Mouse (Mus musculus): ENCODE data around the gene Wdr20. TPM values are rescaled to one million over a fixed set of nuclear protein-coding genes. Genes with fewer than 3 reads are reported as not detected.
A peak's percentile ranks its signal among the peaks of the same experiment; 100 is the strongest.
"Not testable (repeated sequence)": the region's sequence is repeated elsewhere in the genome, so short reads cannot be mapped to it uniquely, and the experiment has no call there.

Wdr20 gene
- total and polyA plus RNA-seq, 3 experiments: 18.8 to 25.8 TPM; not detected in 1

DNA sequence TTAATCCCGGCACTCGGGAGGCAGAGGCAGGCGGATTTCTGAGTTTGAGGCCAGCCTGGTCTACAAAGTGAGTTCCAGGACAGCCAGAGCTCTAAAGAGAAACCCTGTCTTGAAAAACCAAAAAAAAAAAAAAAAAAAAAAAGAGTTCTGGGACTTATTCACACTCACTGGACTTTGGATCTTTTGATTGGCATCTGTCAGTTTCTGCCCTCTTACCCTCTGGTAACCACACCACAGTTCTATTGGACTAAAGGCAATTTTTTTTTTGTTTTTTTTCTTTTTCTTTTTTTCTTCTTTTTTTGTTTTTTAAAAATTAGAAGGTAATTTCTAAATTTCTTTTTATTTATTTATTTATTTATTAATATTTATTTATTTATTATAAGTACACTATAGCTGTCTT lies 4.5 kb upstream of the Wdr20 start:
- not testable (repeated sequence) for DNase-seq (ENCODE audit: low read depth, low spot score); H3K9ac ChIP-seq (ENCODE audit: control insufficient read depth, low read depth, low read length, poor library complexity, severe bottlenecking); H3K27me3 ChIP-seq (ENCODE audit: control insufficient read depth in 1 of 2, insufficient read depth in 2 of 2, low read length in 2 of 2); H3K27ac ChIP-seq (ENCODE audit: control insufficient read depth, low read depth, low read length); H3K4me3 ChIP-seq (ENCODE audit: control insufficient read depth in 1 of 2, insufficient read depth in 1 of 2, low read depth in 2 of 2, low read length in 2 of 2); H3K36me3 ChIP-seq (ENCODE audit: control insufficient read depth in 1 of 2, insufficient read depth in 2 of 2, low read length in 2 of 2); H3K9me3 ChIP-seq (replicated peaks; ENCODE audit: insufficient read depth, low read length); H3K4me1 ChIP-seq (ENCODE audit: control insufficient read depth in 1 of 2, insufficient read depth in 2 of 2, low read length in 2 of 2); H3K79me2 ChIP-seq (ENCODE audit: control insufficient read depth, insufficient read depth, low read length, poor library complexity)

DNA sequence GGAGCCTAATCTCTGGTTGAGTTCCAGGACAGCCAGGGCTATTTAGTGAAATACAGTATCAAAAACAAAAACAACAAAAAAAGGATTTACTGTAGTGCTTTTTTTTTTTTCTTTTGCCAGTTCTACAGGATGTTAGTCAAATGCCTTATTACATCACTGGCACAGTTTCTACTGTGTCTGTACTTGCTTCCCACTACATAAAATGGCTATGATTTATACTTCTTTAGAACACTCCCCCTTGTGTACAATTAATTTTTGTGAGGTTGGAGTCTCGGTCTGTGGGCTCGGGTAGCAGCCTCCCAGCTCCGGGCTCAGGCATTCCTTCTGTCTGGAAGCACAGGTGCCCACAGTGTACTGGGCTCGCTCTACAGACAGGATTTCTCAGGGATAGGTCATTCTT lies 1.1 kb upstream of the Wdr20 start:
- Histone ChIP-seq H3K9ac (ENCODE audit: control insufficient read depth, low read depth, low read length, poor library complexity, severe bottlenecking) (peak overlapping the region; percentile 60; the same call in 1 of the 2 replicates), H3K27me3 (ENCODE audit: control insufficient read depth in 1 of 2, insufficient read depth in 2 of 2, low read length in 2 of 2) (no peaks in the 10 kb centered on the region), H3K4me1 (ENCODE audit: control insufficient read depth in 1 of 2, insufficient read depth in 2 of 2, low read length in 2 of 2) (peaks cover 5 to 6% of the 10 kb centered on the region in 2 experiments), H3K27ac (ENCODE audit: control insufficient read depth, low read depth, low read length) (no peak overlapping the region), H3K79me2 (ENCODE audit: control insufficient read depth, insufficient read depth, low read length, poor library complexity) (peaks cover 30% of the 10 kb centered on the region), H3K9me3 (replicated peaks; ENCODE audit: insufficient read depth, low read length) (no peaks in the 10 kb centered on the region), H3K36me3 (ENCODE audit: control insufficient read depth in 1 of 2, insufficient read depth in 2 of 2, low read length in 2 of 2) (peaks cover 0 to 11% of the 10 kb centered on the region in 2 experiments; a peak in 2 of 4 replicates), H3K4me3 (ENCODE audit: control insufficient read depth in 1 of 2, insufficient read depth in 1 of 2, low read depth in 2 of 2, low read length in 2 of 2) (peak overlapping the region; percentile 58 to 85; a peak in 3 of 4 replicates)
- no peak for TF ChIP-seq POLR2AphosphoS2 (IDR thresholded peaks at IDR 0.05; ENCODE audit: low read length)
- peak; percentile 32 for DNase-seq (ENCODE audit: low read depth, low spot score)

DNA sequence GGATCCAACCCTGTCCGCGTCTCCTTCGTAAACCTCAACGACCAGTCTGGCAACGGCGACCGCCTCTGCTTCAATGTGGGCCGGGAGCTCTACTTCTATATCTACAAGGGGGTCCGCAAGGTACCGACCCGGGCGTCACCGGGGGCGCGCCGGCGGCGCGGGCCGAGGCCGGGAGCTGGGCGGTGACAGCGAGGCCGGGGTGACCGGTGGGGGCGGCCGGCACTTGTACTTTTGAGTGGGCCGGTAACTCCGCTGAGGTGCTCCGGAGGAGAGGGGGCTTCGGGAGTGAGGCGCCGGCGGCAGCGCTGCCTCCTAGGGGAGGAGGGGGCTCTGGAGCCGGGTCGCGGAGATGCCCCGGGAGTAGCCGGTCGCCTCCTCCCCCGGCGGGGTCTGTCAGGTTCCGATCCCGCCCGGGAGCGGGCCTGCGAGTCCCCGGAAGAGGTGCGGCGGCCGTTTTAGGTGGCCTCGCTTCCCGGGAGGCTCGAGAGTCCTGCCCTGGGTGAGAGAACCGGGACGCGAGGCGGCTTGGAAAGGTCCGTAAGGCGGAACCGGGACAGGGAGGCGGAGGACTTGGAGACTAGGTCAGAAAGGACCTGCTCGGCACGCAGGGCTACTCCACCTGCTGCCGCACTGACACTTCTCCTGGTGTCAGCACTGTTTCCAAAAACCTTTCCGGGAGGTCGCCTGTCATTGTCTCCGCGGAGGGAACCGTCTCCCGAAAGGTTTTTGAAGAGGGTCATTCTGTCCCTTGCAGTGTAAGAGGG lies 596 bp downstream of the Wdr20 start:
- H3K9me3 ChIP-seq (replicated peaks; ENCODE audit: insufficient read depth, low read length): no peaks in the 10 kb centered on the region
- peak overlapping the region; percentile 86 to 96 for H3K4me3 ChIP-seq (ENCODE audit: control insufficient read depth in 1 of 2, insufficient read depth in 1 of 2, low read depth in 2 of 2, low read length in 2 of 2)
- H3K27me3 ChIP-seq (ENCODE audit: control insufficient read depth in 1 of 2, insufficient read depth in 2 of 2, low read length in 2 of 2): no peaks in the 10 kb centered on the region
- TF ChIP-seq POLR2AphosphoS5 (IDR thresholded peaks at IDR 0.05; ENCODE audit: borderline replicate concordance, low read depth, low read length) (no peak), UBTF (IDR thresholded peaks at IDR 0.05; ENCODE audit: borderline replicate concordance, insufficient read depth, low read depth, low read length) (peak; percentile 89; the same call in 1 of the 2 replicates), MEF2A (IDR thresholded peaks at IDR 0.05; ENCODE audit: extremely low read depth, insufficient replicate concordance, low read depth, low read length, poor library complexity, severe bottlenecking) (no peak), POLR2AphosphoS2 (IDR thresholded peaks at IDR 0.05; ENCODE audit: low read length) (no peak), HCFC1 (IDR thresholded peaks at IDR 0.05; ENCODE audit: low read depth, low read length) (no peak), MXI1 (IDR thresholded peaks at IDR 0.05; ENCODE audit: low read depth, low read length) (peak; percentile 65), SIN3A (IDR thresholded peaks at IDR 0.05; ENCODE audit: low read length) (peak; percentile 40; the same call in 1 of the 2 replicates), TCF12 (IDR thresholded peaks at IDR 0.05; ENCODE audit: low read depth, low read length) (0 out of 2 replicates have a peak, but pooled peaks have one; percentile 6), ZKSCAN1 (IDR thresholded peaks at IDR 0.05; ENCODE audit: low read depth, low read length) (no peak)
- peaks cover 7 to 11% of the 10 kb centered on the region in 2 experiments for H3K36me3 ChIP-seq (ENCODE audit: control insufficient read depth in 1 of 2, insufficient read depth in 2 of 2, low read length in 2 of 2)
- H3K4me1 ChIP-seq (ENCODE audit: control insufficient read depth in 1 of 2, insufficient read depth in 2 of 2, low read length in 2 of 2): peaks cover 5 to 6% of the 10 kb centered on the region in 2 experiments
- DNase-seq (ENCODE audit: low read depth, low spot score): no peak
- H3K27ac ChIP-seq (ENCODE audit: control insufficient read depth, low read depth, low read length): peak overlapping the region; percentile 67
- peaks cover 33% of the 10 kb centered on the region for H3K79me2 ChIP-seq (ENCODE audit: control insufficient read depth, insufficient read depth, low read length, poor library complexity)
- peak overlapping the region; percentile 94 for H3K9ac ChIP-seq (ENCODE audit: control insufficient read depth, low read depth, low read length, poor library complexity, severe bottlenecking)

Measured in MEL (cell line).